Mouse (Mus musculus) ES-E14 (cell line): ENCODE data around the gene Phactr2.

Experiments
- CHD2 ChIP-seq: IDR thresholded peaks from 2 replicates; pipeline ENCODE4 v1.6.1; 2014; ENCODE audit warnings: mild to moderate bottlenecking, low read depth, low read length, inconsistent platforms
- ZC3H11A ChIP-seq: IDR thresholded peaks from 2 replicates; pipeline ENCODE4 v1.6.1; 2012; ENCODE audit warnings: low read depth, mild to moderate bottlenecking, inconsistent platforms, low read length, borderline replicate concordance
- ZNF384 ChIP-seq: IDR thresholded peaks from 2 replicates; pipeline ENCODE4 v1.6.1; 2012; ENCODE audit warnings: low read depth, low read length, inconsistent platforms

GRCm38 (mm10) chr10:13470236-13470635 lies 4.0 kb downstream of the Phactr2 start:
- TF ChIP-seq ZNF384 (no peak), ZC3H11A (no peak), CHD2 (no peak)
